Mouse (Mus musculus) hindbrain, embryonic 11.5 days (tissue): ENCODE data around the gene Pycr1. TPM values are rescaled to one million over a fixed set of nuclear protein-coding genes. Genes with fewer than 3 reads are reported as not detected.

Source experiments
- ATAC-seq: fragments of 200-750 bp; cut with Nextera tagmentation; 2 replicates; pipeline ENCODE4 v1.8.0; 2017; ENCODE audit warnings: mild to moderate bottlenecking, moderate TSS enrichment, moderate library complexity; ENCODE audit not compliant: low FRiP score
- DNase-seq: peaks from one replicate; pipeline ENCODE4 v3.0.0-alpha.2; 2015; ENCODE audit warnings: low spot score
- H3K27ac ChIP-seq: fragments of 300-500 bp; sonication (generic); 2 replicates; pipeline ENCODE4 v1.5.1; 2014; ENCODE audit warnings: mild to moderate bottlenecking, low read depth, low read length
- H3K27me3 ChIP-seq: fragments of 300-500 bp; sonication (generic); 2 replicates; pipeline ENCODE4 v1.6.1; 2014; ENCODE audit warnings: mild to moderate bottlenecking, low read length, moderate library complexity, mixed read lengths; ENCODE audit not compliant: control insufficient read depth, insufficient read depth
- H3K36me3 ChIP-seq: fragments of 300-500 bp; sonication (generic); 2 replicates; pipeline ENCODE4 v1.6.1; 2014; ENCODE audit warnings: mild to moderate bottlenecking, low read length, moderate library complexity, mixed read lengths; ENCODE audit not compliant: control insufficient read depth, insufficient read depth
- H3K4me1 ChIP-seq: fragments of 300-500 bp; sonication (generic); replicated peaks from 2 replicates; pipeline ENCODE4 v1.6.1; 2014; ENCODE audit warnings: low read length, mixed read lengths; ENCODE audit not compliant: control insufficient read depth, insufficient read depth
- H3K4me2 ChIP-seq: fragments of 300-500 bp; sonication (generic); replicated peaks from 2 replicates; pipeline ENCODE4 v1.6.1; 2014; ENCODE audit warnings: mild to moderate bottlenecking, low read depth, low read length
- H3K4me3 ChIP-seq: fragments of 300-500 bp; sonication (generic); 2 replicates; pipeline ENCODE4 v1.5.1; 2014; ENCODE audit warnings: low read depth, low read length
- H3K9ac ChIP-seq: fragments of 300-500 bp; sonication (generic); 2 replicates; pipeline ENCODE4 v1.6.1; 2014; ENCODE audit warnings: low read depth, low read length
- H3K9me3 ChIP-seq: fragments of 300-500 bp; sonication (generic); 2 replicates; pipeline ENCODE4 v1.6.1; 2016; ENCODE audit warnings: low read length; ENCODE audit not compliant: control insufficient read depth
- WGBS: fragments of 180-500 bp; shearing (Covaris S2); extraction: QIAGEN DNeasy Blood & Tissue Kit; methylation state at CpG from one replicate; pipeline ENCODE4 v1.1.7; 2014; 5-methylcytosine and 5-hydroxymethylcytosine counted together
- polyA plus RNA-seq: library from polyadenylated mRNA; unstranded; fragments of >200 nt; fragmentation: Nextera tagmentation; extraction: Ambion mirVana; gene quantifications from 2 replicates; pipeline ENCODE4 v1.2.1, GENCODE M21; 2014

The Pycr1 gene
- polyA plus RNA-seq, 1 experiment from 2014 or later, result 28.2 TPM

GRCm38 (mm10) chr11:120661076-120661460 is 17.5 kb upstream of the Pycr1 start, which contains the start of gene Notum:
Notum (minus strand) TSS chr11:120661175.
- Histone ChIP-seq H3K4me3 (peak within 1 kb of the TSS; percentile 37), H3K4me2 (peak within 1 kb of the TSS; percentile 53), H3K4me1 (peaks cover 17% of the 10 kb centered on the region), H3K27me3 (peaks cover 66% of the 10 kb centered on the region), H3K27ac (no peak within 1 kb of the TSS), H3K9me3 (no peaks in the 10 kb centered on the region), H3K9ac (peak within 1 kb of the TSS; percentile 27; the same call in 1 of the 2 replicates), H3K36me3 (no peaks in the 10 kb centered on the region)
- ATAC-seq, result no peak
- no peak for DNase-seq
- 1% methylated on average over 34 of the region's 35 CpGs for WGBS

- Histone ChIP-seq H3K27ac (no peak overlapping the region), H3K36me3 (no peaks in the 10 kb centered on the region), H3K9ac (peak overlapping the region; percentile 27; the same call in 1 of the 2 replicates), H3K9me3 (no peaks in the 10 kb centered on the region), H3K4me1 (peaks cover 17% of the 10 kb centered on the region), H3K4me2 (peak overlapping the region; percentile 53), H3K4me3 (peak overlapping the region; percentile 37), H3K27me3 (peaks cover 68% of the 10 kb centered on the region)
- ATAC-seq, result peak; percentile 57; the same call in 1 of the 2 replicates
- DNase-seq, result peak; percentile 71
- under 1% methylated on average over 72 of the region's 95 CpGs for WGBS
These were observed 16.9 kb upstream of the Pycr1 start for GRCm38 (mm10) chr11:120660301-120661075.

GRCm38 (mm10) chr11:120659509-120660300 is 16.1 kb upstream of the Pycr1 start:
- Histone ChIP-seq H3K9me3 (no peaks in the 10 kb centered on the region), H3K27ac (no peak overlapping the region), H3K4me3 (peak overlapping the region; percentile 37), H3K27me3 (peaks cover 68% of the 10 kb centered on the region), H3K9ac (peak overlapping the region; percentile 27; the same call in 1 of the 2 replicates), H3K4me1 (peaks cover 17% of the 10 kb centered on the region), H3K4me2 (peak overlapping the region; percentile 53), H3K36me3 (no peaks in the 10 kb centered on the region)
- DNase-seq (peak; percentile 36), ATAC-seq (no peak)
- WGBS, result 3% methylated on average over 47 of the region's 50 CpGs

- H3K27ac ChIP-seq, result no peak overlapping the region
- peaks cover 17% of the 10 kb centered on the region for H3K4me1 ChIP-seq
- no peaks in the 10 kb centered on the region for H3K36me3 ChIP-seq
- ATAC-seq (no peak), DNase-seq (peak; percentile 84)
- peaks cover 68% of the 10 kb centered on the region for H3K27me3 ChIP-seq
- WGBS, result 5% methylated on average over 24 of the region's 24 CpGs
- no peaks in the 10 kb centered on the region for H3K9me3 ChIP-seq
- H3K4me2 ChIP-seq, result no peak overlapping the region
- no peak overlapping the region for H3K9ac ChIP-seq
- no peak overlapping the region for H3K4me3 ChIP-seq
These were observed 15.4 kb upstream of the Pycr1 start for GRCm38 (mm10) chr11:120658876-120659410.

- Histone ChIP-seq H3K36me3 (no peaks in the 10 kb centered on the region), H3K27ac (no peak overlapping the region), H3K9ac (no peak overlapping the region), H3K9me3 (no peaks in the 10 kb centered on the region), H3K27me3 (peaks cover 58% of the 10 kb centered on the region), H3K4me1 (peaks cover 17% of the 10 kb centered on the region), H3K4me3 (no peak overlapping the region), H3K4me2 (no peak overlapping the region)
- no peak for DNase-seq
- ATAC-seq, result no peak
- WGBS, result 77% methylated on average over 4 of the region's 4 CpGs
These were observed 13.7 kb upstream of the Pycr1 start for GRCm38 (mm10) chr11:120657301-120657700.

GRCm38 (mm10) chr11:120654741-120655140 is 11.2 kb upstream of the Pycr1 start:
- Histone ChIP-seq H3K4me3 (no peak overlapping the region), H3K9me3 (no peaks in the 10 kb centered on the region), H3K27me3 (peaks cover 32% of the 10 kb centered on the region), H3K4me1 (peaks cover 5% of the 10 kb centered on the region; the same call in 1 of the 2 replicates), H3K36me3 (no peaks in the 10 kb centered on the region), H3K4me2 (no peak overlapping the region), H3K9ac (no peak overlapping the region), H3K27ac (no peak overlapping the region)
- ATAC-seq (no peak), DNase-seq (no peak)
- 77% methylated on average over 3 of the region's 3 CpGs for WGBS

GRCm38 (mm10) chr11:120651872-120652271 is 8.3 kb upstream of the Pycr1 start:
- ATAC-seq (no peak), DNase-seq (no peak)
- Histone ChIP-seq H3K4me2 (no peak overlapping the region), H3K4me1 (peaks cover 3% of the 10 kb centered on the region), H3K9ac (no peak overlapping the region), H3K4me3 (no peak overlapping the region), H3K27ac (no peak overlapping the region), H3K27me3 (peaks cover 6% of the 10 kb centered on the region; the same call in 1 of the 2 replicates), H3K36me3 (no peaks in the 10 kb centered on the region), H3K9me3 (no peaks in the 10 kb centered on the region)
- WGBS, result 61% methylated on average over 3 of the region's 3 CpGs

GRCm38 (mm10) chr11:120648001-120648476 is 4.5 kb upstream of the Pycr1 start, which contains the start of gene Myadml2:
Myadml2 (minus strand) TSS chr11:120648158.
- Histone ChIP-seq H3K4me1 (peaks cover 3% of the 10 kb centered on the region), H3K27me3 (no peaks in the 10 kb centered on the region), H3K36me3 (no peaks in the 10 kb centered on the region), H3K9me3 (no peaks in the 10 kb centered on the region), H3K27ac (no peak within 1 kb of the TSS), H3K4me2 (peak within 1 kb of the TSS; percentile 8), H3K4me3 (no peak within 1 kb of the TSS), H3K9ac (no peak within 1 kb of the TSS)
- no peak for ATAC-seq
- WGBS, result 8% methylated on average over 13 of the region's 13 CpGs
- DNase-seq, result peak; percentile 49
